Mouse (Mus musculus) kidney, postnatal 14 days (tissue): Measurements from ENCODE around the gene Irak3.

ENCODE experiments used
- DNase-seq: peaks from one replicate; pipeline ENCODE4 v3.0.0; 2022; ENCODE audit warnings: mixed read lengths

The Irak3 gene

DNA sequence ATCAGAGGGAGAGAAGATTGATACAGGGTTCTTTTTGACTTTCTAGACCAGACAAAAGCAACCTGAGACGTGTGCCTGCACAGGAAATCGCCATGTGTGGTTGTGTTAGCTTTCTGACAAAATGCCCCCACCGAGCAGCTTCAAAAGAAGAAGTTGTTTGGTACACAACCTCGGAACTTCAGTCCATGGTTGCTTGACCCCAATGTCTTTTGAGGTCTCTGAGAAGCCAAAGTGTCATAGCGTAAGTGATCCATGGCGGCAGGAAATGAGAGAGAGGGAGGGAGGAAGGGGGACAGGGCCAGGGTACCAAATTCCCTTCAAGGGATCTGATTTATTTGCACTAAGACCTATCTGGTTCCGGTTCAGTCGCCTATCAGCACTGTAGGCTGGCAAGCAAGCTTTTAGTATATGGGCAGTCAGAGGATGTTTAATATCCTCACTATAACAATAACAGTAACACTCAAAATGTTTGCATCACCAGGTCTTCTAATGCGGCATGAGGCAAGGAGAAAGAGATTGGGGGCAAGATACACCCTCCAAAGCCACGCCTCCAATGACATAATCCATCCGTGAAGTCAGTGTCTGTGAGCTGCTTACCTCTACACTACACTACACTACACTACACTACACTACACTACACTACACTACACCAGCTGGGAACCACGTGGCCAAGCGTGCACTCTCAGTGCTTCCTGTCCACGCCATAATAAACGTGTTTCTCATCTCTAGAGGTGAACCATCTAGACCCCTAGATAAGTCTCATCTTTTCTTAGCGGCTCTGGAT, 729 bp upstream of the Irak3 start:
- no peak for DNase-seq

GRCm38 (mm10) chr10:120201131-120201921, 604 bp downstream of the Irak3 start, which contains the start of gene Tmbim4:
Gene Tmbim4, plus strand, starts transcription at chr10:120201590.
- DNase-seq: peak; percentile 80

GRCm38 (mm10) chr10:120197061-120197835, 4.7 kb downstream of the Irak3 start:
- DNase-seq: no peak

GRCm38 (mm10) chr10:120193255-120193654, 8.7 kb downstream of the Irak3 start:
- DNase-seq: no peak

GRCm38 (mm10) chr10:120192278-120192677, 9.7 kb downstream of the Irak3 start:
- DNase-seq: no peak

DNA sequence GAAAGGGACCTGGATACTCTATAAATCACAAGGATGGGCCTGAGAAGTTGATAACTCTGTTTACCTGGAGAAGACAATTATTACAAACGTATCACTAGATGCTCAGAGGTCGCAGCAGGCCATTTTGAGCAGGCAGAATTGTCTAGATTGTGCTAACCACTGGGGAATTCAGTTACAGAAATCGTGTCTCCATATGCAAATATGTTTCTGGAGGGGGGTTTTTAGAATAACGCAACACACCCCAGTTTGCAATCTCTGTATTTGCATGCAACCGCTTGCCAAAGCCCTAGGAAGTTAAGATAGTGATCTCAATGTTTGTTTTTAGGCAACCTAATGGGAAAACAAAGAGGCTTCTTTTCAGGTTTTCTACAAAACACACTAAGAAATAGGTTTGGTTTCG, 10.8 kb downstream of the Irak3 start:
- DNase-seq: no peak

DNA sequence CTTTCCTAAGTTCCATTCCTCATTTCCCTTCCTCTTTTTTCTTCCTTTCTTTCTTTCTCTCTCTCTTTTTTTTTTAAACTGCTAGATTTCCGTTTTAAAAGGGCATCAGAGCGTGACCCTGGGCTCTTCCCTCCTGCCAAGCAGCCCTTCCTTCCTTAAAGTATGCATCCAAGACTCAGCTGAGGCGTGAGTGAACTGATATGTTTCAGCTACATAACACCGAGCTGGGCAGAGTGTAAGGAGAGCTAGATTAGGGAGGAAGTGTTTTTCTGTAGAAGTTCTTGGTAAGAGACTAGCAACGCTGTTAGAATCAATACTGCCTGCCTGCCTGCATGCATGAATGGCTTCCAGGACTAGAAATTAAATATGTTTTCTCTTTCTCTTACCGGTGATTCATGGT, 12.1 kb downstream of the Irak3 start:
- no peak for DNase-seq

- no peak for DNase-seq
These were observed 12.7 kb downstream of the Irak3 start for GRCm38 (mm10) chr10:120189276-120189675.

GRCm38 (mm10) chr10:120188513-120188912, 13.4 kb downstream of the Irak3 start:
- DNase-seq: no peak

GRCm38 (mm10) chr10:120183342-120183741, 18.6 kb downstream of the Irak3 start:
- DNase-seq: no peak

- peak; percentile 37 for DNase-seq
These were observed 19.0 kb downstream of the Irak3 start for GRCm38 (mm10) chr10:120182887-120183286.

GRCm38 (mm10) chr10:120174192-120174705, 27.7 kb downstream of the Irak3 start:
- DNase-seq: no peak

GRCm38 (mm10) chr10:120171340-120171739, 30.6 kb downstream of the Irak3 start:
- DNase-seq: no peak

- DNase-seq: no peak
These were observed 31.7 kb downstream of the Irak3 start for GRCm38 (mm10) chr10:120170277-120170676.

- DNase-seq: no peak
These were observed 32.1 kb downstream of the Irak3 start for GRCm38 (mm10) chr10:120169841-120170240.

GRCm38 (mm10) chr10:120169064-120169463, 32.9 kb downstream of the Irak3 start:
- no peak for DNase-seq

GRCm38 (mm10) chr10:120168070-120168469, 33.9 kb downstream of the Irak3 start:
- no peak for DNase-seq

DNA sequence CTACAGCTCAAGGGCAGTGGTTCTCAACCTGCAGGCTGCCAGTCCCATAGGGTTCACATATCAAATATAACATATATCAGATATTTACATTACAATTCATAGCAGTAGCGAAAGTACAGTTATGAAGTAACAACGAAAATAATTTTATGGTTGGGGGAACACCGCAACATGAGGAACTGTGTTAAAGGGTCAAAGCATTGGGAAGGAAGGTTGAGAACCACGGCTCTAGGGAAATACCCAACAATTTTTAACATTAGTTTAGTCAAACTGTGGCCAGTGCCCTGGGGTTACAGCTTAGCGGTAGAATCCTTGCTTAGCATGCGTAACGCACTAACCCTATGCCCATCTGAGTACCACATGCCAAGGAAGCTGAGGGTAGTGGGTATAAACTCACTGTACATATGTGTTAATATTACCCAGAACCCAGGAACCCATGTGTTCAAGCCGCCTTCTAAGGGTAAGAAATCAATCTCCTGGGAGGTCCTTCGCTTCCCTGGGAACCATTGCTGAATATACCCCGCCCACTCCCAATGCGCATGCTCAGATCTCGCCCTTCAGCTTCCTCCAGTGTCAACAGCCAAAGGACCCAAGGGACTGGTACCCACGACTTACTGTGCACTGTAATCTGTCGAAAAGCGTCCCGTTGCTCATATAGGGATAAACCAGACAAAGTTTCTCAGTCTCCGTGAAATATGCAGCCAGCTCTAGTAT, 36.0 kb downstream of the Irak3 start:
- no peak for DNase-seq

GRCm38 (mm10) chr10:120164931-120165792, 36.8 kb downstream of the Irak3 start:
- no peak for DNase-seq

DNA sequence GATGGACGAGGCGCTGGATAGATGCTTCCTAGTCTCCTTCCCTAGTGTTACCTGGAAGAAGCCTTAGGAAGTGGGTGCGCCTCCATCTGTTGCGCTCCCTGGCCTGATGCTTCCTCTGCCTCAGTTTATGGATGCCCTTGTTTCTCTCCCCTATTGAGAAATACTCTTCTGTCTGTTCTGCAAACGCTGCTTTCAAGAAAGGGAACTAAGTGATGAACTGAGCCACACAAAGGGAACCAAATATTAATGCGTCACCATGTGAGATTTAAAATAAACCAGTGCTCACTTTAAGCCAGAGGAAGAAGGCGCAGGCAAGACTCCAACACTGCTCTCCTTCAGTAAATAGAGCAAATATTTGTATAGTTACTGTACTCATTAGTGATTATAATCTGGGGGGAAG, 38.4 kb downstream of the Irak3 start:
- no peak for DNase-seq

- no peak for DNase-seq
These were observed 39.1 kb downstream of the Irak3 start for GRCm38 (mm10) chr10:120162840-120163239.
